Mouse (Mus musculus): Measurements from ENCODE around the gene Tsc22d1.

Gene Tsc22d1

DNA sequence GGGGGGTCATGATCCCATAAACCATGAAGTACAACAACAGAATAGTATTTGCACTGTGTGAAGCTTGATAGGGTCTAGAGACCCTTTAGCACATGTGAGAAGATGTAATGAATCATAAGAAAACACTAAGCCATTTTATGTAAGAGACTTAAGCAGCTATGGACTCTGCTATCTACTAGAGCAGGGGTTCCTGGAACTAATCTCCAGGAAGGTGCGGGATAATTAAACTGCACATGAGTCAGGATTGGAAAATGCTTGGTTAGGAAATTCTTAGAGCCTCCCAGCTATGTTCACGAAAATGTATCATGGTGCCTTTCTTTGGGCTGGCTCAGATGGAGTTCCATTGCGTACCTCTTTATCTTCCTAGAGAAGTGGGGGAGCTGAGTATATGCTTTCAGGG lies 106.5 kb downstream of the Tsc22d1 start:
- no peak for DNase-seq

DNA sequence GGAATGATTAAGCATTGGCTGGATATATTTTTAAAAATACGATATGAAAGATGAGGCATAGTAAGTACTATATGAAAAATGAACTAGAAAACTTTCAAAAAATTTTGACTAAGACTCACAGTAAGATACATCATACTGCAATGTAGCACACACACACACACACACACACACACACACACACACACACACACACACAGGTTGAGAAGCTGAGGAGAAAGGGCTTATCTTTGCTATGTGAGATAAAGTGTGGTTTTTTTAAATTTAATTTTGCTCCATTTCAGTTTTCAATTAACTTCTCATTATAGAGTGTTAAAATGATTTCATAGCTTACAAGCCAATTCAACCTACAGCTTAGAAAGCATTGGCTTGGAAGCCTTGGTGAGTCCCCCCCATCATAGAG lies 108.6 kb downstream of the Tsc22d1 start:
- DNase-seq: no peak

DNA sequence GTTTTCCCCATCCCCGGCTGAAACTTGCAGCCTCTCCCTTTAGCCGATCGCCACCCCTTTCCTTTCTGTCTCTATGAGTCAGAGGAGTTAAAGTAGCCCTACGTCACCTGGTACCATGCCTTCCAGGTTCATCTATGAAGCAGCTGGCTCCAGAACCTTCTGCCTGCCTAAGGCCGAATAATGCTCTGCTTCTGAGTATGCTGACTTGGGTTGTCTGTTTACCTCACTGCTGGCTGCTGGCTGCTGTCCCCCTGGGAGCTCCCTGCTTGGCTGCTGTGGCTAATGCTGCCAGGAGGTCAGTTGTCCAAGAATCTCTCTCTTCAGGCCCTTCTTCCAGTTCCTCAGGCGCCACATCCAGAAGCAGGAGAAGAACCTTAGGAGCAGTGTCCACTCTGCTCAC lies 111.7 kb downstream of the Tsc22d1 start:
- no peak for DNase-seq

DNA sequence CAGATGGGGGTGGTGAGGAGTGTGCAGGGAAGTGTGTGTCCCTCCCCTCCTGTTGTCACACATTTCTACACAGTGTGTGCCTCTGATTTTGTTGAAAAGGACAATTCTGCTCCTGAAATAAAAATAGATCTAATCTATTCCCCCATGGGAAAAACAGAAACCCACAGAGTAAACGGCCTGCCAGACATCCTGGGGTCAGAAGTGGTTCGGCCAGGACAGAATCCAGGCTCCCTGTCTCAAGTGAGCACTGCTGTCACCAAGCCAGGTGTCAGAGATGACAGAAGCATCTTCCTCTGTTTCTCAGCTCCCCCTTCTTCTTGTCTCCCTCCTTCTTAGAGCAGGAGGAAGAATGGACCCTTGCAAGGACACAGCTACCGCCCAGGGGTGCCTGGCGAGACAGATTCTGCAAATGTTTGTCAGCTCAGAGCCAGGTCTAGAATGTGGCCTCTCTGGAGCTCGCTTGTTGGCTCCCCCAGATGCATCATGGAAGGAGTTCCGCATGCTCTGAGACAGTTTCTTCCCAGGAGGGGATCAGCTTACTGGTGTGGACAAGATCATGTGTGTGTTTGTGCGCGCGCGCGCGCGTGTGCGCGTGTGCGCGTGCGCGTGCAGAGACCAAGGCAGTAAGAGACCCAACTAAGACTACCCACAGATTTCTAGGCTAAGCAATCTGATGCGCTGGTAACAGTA lies 112.4 kb downstream of the Tsc22d1 start:
- no peak for DNase-seq

DNA sequence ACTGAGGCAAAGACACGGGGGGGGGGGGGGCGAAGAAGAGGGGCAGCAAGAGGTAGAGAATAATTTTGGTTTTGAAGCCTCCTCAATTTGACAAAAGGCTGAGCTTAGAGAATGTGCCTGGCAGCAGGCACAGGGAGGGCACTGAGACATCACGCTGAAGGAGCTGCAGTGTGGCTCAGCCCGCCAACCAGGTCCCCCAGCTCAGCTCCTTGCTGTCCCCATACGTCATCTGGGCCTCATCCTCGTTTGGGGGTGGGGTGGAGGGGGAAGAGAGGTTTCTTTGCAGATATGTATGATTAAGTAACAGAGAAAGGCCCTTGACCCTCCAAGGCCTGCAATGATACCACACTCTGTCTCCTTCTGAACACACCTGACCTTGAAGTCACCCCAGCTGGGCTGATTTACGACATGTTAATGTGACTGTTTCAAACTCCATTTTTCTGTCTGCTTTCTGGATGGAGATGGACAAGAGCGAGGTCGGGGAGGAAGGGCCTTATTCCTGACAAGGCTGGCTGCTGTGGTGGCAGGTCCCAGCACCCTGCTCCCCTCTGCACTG lies 113.1 kb downstream of the Tsc22d1 start:
- DNase-seq: no peak

DNA sequence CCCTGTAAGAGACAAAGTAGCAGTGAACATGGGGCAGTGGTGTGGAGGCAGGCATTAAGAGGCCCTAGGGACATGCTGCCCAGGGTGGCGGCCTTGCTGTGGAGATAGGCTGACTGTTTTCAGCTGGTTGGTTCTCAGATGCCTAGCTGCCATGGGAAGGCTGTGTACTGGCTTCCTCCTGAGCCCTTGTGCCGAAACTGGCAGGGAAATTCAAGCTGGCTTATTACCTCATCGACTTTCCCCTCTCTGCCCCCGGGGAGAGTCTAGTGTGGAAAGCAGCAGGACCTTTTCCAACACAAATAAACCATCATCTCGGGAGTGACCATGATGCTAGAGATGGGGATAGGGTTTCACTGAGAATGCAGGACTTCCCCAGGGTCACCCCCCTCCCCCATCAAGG lies 113.9 kb downstream of the Tsc22d1 start:
- DNase-seq: no peak

DNA sequence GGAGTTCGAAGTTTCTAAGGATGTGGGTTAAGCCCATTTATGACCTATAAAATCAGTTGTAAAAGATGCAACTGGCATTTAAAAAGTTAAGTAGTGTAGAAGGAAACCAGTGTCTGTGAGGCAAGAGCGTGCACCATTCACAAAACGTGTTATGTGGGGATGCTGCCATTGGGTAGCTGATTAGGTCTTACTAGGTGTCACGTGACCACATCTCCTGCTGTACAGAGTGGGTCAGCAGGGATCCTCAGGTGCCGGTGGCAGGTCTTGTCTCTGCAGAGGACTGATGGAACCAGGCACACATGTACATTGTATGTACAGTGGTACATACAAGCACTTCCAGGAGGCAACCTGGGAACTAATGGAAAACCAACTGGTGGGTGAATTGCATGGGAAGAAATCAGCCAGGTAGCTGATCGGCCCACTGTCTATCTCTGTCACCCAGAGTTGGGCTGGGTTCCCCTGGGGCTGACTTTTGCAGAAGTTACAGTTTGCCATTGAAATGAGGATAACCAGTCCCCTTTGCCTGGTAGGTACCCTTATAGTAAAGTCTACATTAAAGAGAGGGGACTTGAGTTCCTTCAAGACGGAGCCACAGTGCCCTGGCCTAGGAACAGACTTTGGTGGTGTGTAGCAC lies 116.4 kb downstream of the Tsc22d1 start:
- DNase-seq: no peak

DNA sequence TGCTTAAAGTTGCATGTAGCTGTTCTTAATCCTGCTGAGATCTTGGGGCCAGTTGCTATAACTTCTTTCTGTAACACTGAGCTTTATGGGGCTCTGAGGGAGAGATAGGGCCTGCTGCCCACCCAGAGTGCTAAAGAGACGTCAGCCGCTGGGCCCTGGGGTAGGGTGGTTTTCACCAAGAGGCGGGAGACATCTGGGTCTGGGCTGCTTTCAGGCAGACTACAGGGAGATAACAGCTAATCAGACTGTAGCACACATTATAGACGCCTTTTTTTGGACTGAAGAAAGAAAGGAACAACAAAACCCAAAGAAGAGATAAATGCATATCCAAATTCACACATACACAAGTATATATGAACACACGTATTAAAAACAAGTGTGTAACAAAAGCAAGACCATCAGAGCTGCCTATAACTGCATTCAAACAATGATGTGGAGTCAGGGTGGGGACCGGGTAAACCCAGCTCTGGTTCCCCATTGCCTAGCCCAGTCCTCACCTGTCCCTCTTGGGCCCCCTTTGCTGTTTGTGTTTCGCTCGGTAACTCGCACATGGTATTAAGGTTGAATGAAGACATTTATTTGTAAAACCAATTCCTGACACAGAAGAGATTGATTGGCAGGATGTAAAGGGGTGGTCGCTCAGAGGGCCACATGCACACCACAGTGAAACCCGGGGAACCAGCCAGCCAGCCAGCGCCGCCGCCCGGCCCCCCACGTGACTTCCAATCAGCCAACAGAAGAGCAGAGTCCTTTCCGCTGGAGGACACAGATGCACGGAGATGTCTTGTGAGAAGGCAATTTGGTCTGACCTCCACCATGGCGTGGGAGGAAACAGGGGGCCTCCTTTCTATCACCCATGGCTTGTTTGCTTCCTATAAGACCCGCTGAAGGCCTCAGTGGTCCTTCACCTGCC lies 117.8 kb downstream of the Tsc22d1 start:
- DNase-seq: peak in 1 of 2 experiments; percentile 21

DNA sequence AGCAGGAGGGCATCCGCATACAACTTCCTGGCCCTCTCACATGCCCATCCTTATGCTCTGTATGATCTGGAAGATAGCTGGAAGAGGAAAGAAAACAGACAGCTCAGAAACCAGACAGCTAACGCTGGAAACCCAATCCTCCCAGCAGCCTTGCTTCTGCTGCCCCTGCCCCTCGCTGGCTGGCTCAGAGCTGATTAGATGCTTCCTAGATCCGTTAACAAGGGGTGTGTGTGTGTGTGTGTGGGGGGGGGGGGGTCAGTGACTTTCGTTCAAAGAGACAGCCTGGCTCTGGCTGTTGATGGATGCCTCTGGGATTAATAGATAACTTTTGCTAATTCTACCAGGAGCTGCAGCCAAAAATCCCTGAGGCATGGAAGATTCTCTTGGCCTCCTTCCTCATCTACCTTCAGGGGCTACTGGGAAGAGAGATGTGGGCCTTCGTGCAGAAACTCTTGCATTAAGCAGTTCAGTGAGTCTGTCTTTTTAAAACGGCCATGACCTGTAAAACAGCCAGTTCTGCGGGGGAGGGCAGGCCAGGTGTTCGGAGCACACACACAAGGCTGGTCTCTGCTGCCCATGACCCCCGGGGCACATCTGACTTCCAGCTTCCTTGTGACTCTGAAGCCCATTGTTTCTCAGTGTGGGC lies 118.5 kb downstream of the Tsc22d1 start:
- no peak for DNase-seq

DNA sequence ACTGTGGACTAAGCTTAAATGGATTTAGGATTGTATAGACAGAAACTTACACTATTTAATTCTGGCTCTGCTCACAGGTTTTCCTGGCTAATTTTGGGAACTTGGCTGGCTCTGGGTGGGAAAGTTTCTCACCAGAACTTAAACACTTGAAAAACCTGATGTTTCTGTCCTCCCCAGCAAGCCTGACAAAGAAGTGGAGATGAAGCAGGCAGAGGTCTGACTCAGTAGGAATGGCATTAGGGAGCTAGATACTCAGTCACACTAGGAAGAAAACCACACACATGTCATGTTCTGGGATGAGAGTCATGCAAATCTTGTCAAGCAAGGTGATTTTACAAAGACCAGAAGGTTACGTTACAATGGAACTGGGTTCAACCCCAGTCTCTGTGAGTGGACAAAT lies 120.3 kb downstream of the Tsc22d1 start:
- no peak for DNase-seq

DNA sequence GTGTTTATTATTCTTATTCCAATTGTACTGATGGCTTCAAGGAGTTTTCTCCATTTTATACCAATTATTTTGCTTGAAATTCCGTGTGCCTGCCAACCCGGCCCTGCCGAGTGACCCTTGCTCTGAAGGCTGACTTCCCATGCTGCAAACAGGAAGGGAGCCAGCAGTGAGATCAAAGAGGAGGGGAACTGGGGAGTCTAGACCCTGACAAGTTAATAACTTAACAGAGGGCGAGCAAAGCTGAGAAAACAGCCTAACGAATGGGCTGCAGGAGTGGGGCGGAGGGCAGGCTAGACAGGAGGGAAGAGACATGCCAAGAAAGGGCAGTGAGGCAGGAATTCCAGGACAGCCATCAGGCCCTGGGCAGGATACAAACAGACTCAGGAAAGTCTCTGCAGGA lies 122.2 kb downstream of the Tsc22d1 start:
- DNase-seq: no peak

DNA sequence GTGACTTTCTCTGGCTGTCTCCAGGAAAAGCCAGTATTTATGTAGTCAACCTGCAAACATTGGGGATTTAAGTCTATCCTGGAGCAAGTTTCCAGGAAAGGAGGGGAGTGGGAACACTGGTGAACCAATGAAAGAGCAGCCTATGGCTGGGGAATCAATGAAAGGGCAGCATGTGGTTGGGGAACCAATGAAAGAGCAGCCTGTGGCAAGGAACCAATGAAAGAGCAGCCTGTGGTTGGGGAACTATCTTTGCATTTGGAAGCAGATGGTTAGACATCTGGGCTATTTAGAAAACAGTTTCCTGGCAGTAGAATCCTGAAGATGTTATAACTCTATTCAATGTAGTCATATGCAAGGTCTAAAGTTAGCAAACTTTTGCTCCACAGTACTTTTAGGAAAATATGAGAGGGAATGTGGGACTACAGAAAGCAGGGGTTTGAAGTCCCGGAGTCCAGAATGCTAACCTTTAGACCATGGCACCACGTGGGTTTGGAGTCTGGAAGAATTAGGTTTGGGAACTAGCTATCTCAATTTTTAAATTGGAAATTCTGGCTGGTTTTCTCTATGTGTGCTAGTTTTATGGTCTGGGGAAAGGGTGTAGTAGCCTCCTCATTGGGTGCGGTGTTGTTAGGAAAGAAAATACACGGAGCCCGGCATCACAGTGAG lies 125.4 kb downstream of the Tsc22d1 start:
- DNase-seq: no peak

DNA sequence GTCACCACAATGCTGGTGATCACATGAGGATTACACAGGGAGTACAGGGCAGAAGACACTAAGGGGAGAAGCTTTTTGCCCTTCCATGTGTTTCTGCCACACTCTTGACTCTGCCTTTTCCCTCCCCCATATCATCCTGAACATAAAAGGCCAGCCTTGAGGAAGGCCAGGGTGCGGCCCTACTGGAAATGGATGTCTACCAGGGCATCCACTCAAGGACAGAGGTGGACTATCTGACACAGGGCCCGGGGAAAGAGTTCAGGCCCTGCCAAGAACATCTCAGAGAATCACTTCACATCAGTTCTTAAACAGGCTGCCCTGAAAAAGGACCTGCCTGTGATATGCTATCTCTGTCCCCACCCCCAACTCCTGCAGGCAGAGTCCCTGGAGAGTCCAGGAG lies 126.6 kb downstream of the Tsc22d1 start:
- DNase-seq: no peak

DNA sequence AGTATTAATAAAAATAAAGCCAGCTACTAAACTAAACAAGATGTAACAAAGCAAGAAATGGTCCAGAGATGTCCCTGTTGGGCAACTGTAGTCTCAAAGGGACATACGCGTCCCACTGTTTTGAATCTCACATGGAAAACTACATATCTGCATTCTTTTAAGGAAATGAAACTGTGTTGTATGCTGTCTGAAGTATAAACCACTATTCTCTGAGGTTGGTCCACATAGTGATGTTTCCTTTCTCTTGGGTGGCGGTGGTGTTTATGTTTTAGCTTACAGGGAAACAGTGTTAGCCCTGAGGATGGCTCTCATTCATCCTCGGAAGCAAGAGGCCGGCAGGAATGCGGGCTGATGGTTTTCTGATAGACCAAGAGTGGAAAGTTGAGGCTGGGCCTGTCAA lies 129.4 kb downstream of the Tsc22d1 start:
- no peak for DNase-seq

DNA sequence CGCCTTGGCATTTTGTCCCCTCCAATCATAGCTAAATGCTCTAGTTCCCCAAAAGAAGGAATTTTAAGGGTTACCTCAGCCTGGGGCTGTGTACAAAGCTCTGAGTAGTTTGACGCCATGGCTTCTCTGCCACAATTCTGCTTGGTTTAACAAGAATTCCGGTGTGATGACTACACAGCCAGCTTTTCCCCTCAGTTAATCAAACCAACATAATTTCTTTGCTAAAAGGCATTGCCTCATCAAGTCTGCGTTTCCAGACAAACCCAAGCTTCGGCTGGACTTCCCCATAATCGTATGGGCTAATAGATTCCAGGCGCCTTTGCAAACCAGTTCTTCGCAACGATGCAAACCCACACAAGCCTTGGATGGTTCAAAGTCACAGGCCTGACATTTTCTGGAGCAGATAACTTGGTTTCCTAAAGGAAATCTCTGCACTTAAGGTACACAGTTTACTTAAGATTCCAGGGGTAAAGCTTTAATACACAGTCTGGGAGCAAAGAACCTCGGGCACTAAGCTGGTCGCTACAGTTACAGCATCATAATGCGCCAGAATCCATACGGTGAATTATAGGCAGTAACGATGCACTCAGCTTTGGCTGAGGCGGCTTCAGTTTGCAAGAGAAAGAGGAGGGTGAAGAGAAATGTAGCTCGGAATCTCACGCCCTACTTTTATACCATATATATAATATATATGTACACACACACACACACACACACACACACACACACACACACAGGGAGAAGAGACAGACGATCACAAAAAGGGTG lies 140.7 kb downstream of the Tsc22d1 start:
- peak; percentile 12 to 39 for DNase-seq

DNA sequence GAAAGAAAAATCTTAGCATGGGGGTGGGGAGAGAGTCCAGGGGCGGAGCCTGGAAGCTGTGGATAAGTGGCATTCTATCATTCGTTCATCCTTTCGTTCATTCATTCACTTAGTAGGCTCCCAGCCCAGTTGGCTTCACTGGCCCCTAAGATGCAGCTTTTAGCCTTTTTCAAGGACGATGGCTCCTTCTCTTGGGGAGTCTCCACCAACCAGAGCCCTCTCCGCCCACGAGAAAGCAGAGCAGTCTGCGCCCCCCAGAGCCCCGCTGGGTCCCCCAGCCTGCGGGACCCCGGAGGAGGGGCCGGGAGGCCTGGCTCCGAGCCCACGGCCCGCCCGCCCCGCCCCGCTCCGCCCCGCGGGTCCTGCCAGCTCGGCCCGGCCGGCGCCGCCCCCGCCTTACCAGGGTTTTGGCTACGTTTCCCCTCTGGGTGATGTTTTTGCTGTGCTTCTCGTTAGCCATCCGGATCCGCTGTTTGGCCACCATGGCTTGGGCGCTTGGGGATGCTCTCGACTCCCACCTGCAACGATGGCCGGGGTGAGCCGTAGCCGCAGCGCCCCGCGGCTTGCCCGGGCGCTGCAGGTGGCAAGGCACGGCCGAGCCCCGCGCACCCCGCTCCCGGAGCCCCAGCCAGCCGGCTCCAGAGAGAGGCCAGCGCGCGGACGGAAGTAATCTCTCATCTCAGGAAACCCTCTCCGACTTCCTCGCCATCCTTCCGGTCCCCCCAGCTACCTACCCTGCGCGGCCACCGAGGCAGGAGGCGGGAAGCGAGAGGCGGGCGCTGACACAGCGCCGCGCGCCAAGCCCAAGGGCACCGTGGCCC lies 141.5 kb downstream of the Tsc22d1 start:
- peak; percentile 85 to 89 for DNase-seq

DNA sequence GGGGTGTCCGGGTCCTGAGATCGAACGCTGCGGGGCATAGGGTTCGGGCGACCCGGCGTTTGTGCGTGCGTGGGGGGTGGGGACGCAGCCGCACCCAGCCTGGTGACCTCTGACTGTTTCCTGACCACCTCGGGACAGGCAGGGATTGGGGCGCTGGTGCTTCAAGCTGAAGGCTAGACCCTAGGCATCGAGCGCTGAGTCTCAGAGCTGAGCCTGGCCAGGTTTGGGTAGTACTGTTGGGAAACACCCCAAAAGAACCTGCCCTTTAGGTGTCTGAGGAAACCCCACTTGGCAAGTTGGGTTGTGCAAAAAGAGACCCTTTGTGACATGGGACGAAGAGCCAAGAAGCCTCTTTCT lies 142.1 kb downstream of the Tsc22d1 start, which contains the start of gene Serp2:
Serp2 (minus strand) TSS at position 38 of the 357 bp plus-strand sequence.
- DNase-seq: no peak

All from cerebellum, adult 18-20 months (tissue).